Mouse (Mus musculus): Measurements from ENCODE around the gene Asb15. TPM values are rescaled to one million over a fixed set of nuclear protein-coding genes. Genes with fewer than 3 reads are reported as not detected.

Gene Asb15
- 0.08 TPM in 1 of 2 replicates, not detected in the other for polyA plus RNA-seq (2016; fragmentation: Nextera tagmentation; extraction: Ambion mirVana)

DNA sequence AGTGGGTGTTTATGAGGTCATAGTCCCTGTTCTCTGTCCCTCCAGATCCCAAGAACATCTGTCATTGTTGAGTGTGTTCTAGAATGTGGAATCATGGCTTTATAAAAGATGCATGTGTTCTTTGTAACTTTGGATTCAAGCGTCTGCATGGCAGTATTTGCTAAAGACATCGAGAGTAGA, at the start of gene Asb15:
Gene Asb15 (plus strand): TSS at position 81 of the 180 bp plus-strand sequence.
- no peak for ATAC-seq (ENCODE audit: low FRiP score)
- Histone ChIP-seq H3K4me1 (peaks cover 16% of the 10 kb centered on the region), H3K4me3 (peak within 1 kb of the TSS; percentile 59), H3K27ac (no peak within 1 kb of the TSS), H3K36me3 (0 out of 2 replicates have a peak, but pooled peaks cover 2% of the 10 kb centered on the region), H3K27me3 (no peaks in the 10 kb centered on the region), H3K9ac (peak within 1 kb of the TSS; percentile 59), H3K9me3 (replicated peaks) (no peaks in the 10 kb centered on the region), H3K4me2 (replicated peaks) (peak within 1 kb of the TSS; percentile 75)
- 58% methylated on average over 2 of the region's 2 CpGs for WGBS

GRCm38 (mm10) chr6:24486530-24486929, 41.4 kb upstream of the Asb15 start:
- 78% methylated on average over 5 of the region's 5 CpGs for WGBS
- H3K4me1 ChIP-seq, result no peaks in the 10 kb centered on the region
- no peak overlapping the region for H3K4me2 ChIP-seq (replicated peaks)
- H3K27me3 ChIP-seq, result no peaks in the 10 kb centered on the region
- H3K9ac ChIP-seq, result no peak overlapping the region
- ATAC-seq (ENCODE audit: low FRiP score), result no peak
- H3K9me3 ChIP-seq (replicated peaks), result no peaks in the 10 kb centered on the region
- H3K27ac ChIP-seq, result no peak overlapping the region
- no peak overlapping the region for H3K4me3 ChIP-seq
- no peaks in the 10 kb centered on the region for H3K36me3 ChIP-seq

DNA sequence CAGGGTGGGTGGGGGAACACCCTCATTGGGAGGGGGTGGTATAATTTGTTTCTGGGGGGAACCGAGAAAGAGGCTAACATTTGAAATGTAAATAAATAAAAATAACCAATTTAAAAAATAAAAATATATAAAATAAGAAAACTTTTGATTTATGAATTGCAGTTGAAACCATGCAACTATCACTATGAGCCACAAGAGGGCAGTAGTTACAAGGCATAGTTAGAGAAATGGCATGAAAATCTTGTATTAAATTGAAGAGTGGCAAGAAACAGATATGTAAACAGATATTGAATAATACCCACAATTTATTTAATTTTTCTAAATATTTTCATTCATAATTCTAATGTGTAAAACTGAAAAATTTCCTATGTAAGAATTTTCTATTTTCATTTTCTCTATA, 37.6 kb upstream of the Asb15 start:
- H3K9me3 ChIP-seq (replicated peaks), result no peaks in the 10 kb centered on the region
- 20% methylated on average over 1 of the region's 1 CpGs for WGBS
- H3K27ac ChIP-seq, result no peak overlapping the region
- no peak overlapping the region for H3K9ac ChIP-seq
- H3K4me3 ChIP-seq, result no peak overlapping the region
- no peak overlapping the region for H3K4me2 ChIP-seq (replicated peaks)
- H3K36me3 ChIP-seq, result no peaks in the 10 kb centered on the region
- no peak for ATAC-seq (ENCODE audit: low FRiP score)
- no peaks in the 10 kb centered on the region for H3K27me3 ChIP-seq
- H3K4me1 ChIP-seq, result no peaks in the 10 kb centered on the region

DNA sequence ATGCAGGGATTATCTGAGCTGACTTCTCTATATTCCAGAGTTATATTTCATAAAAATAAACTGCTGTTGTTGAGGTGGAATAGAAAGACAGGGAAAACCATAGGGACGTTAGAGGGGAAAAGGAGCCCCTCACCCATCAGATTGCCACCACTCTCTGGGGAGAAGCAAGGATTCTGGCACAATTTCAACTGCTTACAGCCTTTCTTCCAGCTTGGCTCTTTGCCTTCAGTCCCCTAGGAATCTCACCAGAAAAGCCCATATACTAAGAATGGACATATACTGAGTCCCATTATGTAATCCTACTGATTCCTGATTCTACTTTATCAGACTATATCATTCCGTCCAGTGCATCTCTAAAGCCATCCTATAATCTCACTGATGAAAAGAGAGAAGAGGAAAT, 23.8 kb upstream of the Asb15 start:
- no peak overlapping the region for H3K4me3 ChIP-seq

DNA sequence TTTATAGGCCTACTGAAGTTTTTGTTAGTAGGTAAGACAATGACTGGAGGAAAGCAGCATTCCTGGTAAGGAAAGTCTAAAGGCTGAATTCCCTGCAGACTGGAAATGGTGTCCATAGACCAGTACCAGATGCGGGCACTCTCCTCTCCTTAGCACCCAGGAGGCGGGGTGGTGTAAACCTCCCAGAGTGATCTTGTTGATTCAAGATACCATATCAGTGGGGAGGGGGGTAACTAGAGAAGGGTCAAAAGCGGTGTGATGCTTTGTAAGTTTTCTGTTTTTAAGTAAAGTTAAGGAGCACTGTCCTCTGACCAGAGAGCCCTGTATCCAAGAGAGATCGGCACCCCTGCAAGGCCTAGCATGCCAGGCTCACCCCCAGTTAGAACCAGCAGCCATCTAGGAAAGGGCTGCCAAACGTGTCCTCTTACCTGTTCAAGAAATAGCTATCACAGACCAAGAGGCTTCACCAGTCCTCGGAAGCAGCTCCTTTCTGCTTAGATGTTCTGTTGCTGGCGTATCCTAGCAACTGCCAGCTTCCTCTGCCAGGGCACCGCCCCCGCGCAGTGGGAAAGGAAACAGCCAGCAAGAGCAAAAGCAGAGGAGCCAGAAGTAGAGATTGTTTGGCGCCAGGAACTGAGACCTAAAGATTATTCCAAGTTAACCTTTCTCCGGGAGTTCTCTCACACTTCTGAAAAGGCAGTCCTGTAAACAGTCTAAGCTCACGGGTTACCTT, 13.2 kb upstream of the Asb15 start, which contains the start of gene Iqub:
Gene Iqub (minus strand): TSS at position 516 of the 733 bp plus-strand sequence.
- ATAC-seq (ENCODE audit: low FRiP score), result peak; percentile 76
- peak within 1 kb of the TSS; percentile 27 for H3K4me2 ChIP-seq (replicated peaks)
- peaks cover 8% of the 10 kb centered on the region for H3K4me1 ChIP-seq
- H3K9ac ChIP-seq, result no peak within 1 kb of the TSS
- no peaks in the 10 kb centered on the region for H3K9me3 ChIP-seq (replicated peaks)
- peaks cover 15% of the 10 kb centered on the region for H3K36me3 ChIP-seq
- no peak within 1 kb of the TSS for H3K27ac ChIP-seq
- no peaks in the 10 kb centered on the region for H3K27me3 ChIP-seq
- WGBS, result 22% methylated on average over 13 of the region's 13 CpGs
- H3K4me3 ChIP-seq, result no peak within 1 kb of the TSS

More for the DNA sequence above, 23.8 kb upstream of the Asb15 start:
- Histone ChIP-seq H3K27me3 (no peaks in the 10 kb centered on the region), H3K36me3 (no peaks in the 10 kb centered on the region), H3K9ac (no peak overlapping the region), H3K4me2 (replicated peaks) (no peak overlapping the region), H3K27ac (no peak overlapping the region), H3K9me3 (replicated peaks) (no peaks in the 10 kb centered on the region), H3K4me1 (no peaks in the 10 kb centered on the region)
- WGBS, result 80% methylated on average over 2 of the region's 2 CpGs
- ATAC-seq (ENCODE audit: low FRiP score), result no peak

GRCm38 (mm10) chr6:24516197-24516596, 11.7 kb upstream of the Asb15 start:
- Histone ChIP-seq H3K9me3 (replicated peaks) (no peaks in the 10 kb centered on the region), H3K4me2 (replicated peaks) (no peak overlapping the region), H3K4me1 (peaks cover 8% of the 10 kb centered on the region), H3K36me3 (peaks cover 22% of the 10 kb centered on the region), H3K9ac (no peak overlapping the region), H3K4me3 (no peak overlapping the region), H3K27me3 (no peaks in the 10 kb centered on the region), H3K27ac (no peak overlapping the region)
- WGBS, result 41% methylated on average over 2 of the region's 2 CpGs
- peak; percentile 52; the same call in 1 of the 2 replicates for ATAC-seq (ENCODE audit: low FRiP score)

- Histone ChIP-seq H3K27ac (no peak overlapping the region), H3K4me1 (peaks cover 16% of the 10 kb centered on the region), H3K4me3 (no peak overlapping the region), H3K4me2 (replicated peaks) (no peak overlapping the region), H3K36me3 (peaks cover 18% of the 10 kb centered on the region), H3K9ac (no peak overlapping the region), H3K9me3 (replicated peaks) (no peaks in the 10 kb centered on the region), H3K27me3 (no peaks in the 10 kb centered on the region)
- WGBS, result 95% methylated on average over 3 of the region's 3 CpGs
- no peak for ATAC-seq (ENCODE audit: low FRiP score)
Observed at GRCm38 (mm10) chr6:24525705-24526104, 2.2 kb upstream of the Asb15 start.

GRCm38 (mm10) chr6:24527155-24528063, 535 bp upstream of the Asb15 start, which contains the start of gene Ndufa5:
TSS of gene Ndufa5 (minus strand) at chr6:24528013.
- WGBS, result under 1% methylated on average over 53 of the region's 53 CpGs
- Histone ChIP-seq H3K27me3 (no peaks in the 10 kb centered on the region), H3K9me3 (replicated peaks) (no peaks in the 10 kb centered on the region), H3K9ac (peak within 1 kb of the TSS; percentile 59), H3K4me1 (peaks cover 16% of the 10 kb centered on the region), H3K27ac (no peak within 1 kb of the TSS), H3K4me3 (peak within 1 kb of the TSS; percentile 59), H3K4me2 (replicated peaks) (peak within 1 kb of the TSS; percentile 75), H3K36me3 (0 out of 2 replicates have a peak, but pooled peaks cover 2% of the 10 kb centered on the region)
- ATAC-seq (ENCODE audit: low FRiP score), result peak; percentile 97

DNA sequence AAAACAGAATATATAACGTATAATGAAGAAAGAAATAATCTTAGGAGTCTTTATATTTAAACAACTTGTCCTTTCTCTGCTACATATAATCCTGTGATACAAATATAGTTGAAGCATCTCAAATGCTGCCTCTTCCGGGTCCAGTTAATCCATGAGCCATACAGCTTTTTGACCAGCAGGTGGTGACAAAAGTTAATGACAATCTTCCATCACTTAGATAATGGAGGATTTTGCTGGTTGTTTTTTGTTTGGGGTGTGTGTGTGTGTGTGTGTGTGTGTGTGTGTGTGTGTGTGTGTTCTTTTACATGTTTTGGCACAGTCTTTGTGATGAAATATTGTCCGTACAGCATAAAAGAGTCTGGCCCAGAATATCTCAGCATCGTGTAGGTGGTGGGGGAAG, 2.2 kb downstream of the Asb15 start:
- 25% methylated on average over 4 of the region's 4 CpGs for WGBS

DNA sequence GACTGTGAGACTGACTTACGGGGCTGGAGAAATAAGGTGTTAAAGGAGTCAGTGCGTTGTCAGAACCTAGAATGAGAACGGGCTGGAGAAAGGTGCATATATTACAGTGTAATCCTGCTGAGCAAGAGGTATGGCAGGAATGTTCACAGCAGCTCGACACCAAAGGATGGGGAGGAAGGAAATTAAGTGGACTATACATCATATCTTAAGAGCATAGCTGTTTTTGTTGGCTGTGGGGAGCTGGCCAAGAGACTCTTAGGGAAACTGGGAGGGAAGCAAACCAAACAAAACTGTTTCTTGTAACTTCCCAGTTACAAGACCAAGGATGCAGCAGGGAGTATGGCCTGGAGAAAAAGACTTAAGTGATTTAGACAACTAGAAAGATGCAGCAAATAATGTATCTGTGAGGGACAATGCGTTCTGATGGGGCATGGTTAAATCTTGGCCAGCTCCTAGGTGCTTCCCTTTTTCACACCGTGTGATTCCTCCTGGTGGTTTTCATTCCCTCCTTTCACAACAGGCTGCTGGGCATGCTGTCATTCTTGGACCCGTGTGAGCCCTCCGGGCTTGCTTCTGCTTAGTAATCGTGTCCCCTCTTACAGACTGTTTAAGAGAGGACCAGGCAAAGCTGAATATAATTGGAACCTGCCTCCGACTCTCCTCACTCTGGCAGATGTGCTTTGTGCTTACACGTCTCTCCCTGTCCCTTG, 2.9 kb downstream of the Asb15 start:
- H3K9me3 ChIP-seq (replicated peaks), result no peaks in the 10 kb centered on the region
- H3K4me3 ChIP-seq, result no peak overlapping the region
- no peak overlapping the region for H3K27ac ChIP-seq
- ATAC-seq (ENCODE audit: low FRiP score), result no peak
- 61% methylated on average over 11 of the region's 11 CpGs for WGBS
- no peak overlapping the region; the same call in 1 of the 2 replicates for H3K9ac ChIP-seq
- peak overlapping the region; percentile 40 for H3K4me2 ChIP-seq (replicated peaks)
- H3K36me3 ChIP-seq, result no peaks in the 10 kb centered on the region
- no peaks in the 10 kb centered on the region for H3K27me3 ChIP-seq
- H3K4me1 ChIP-seq, result peaks cover 13% of the 10 kb centered on the region

More for the DNA sequence above, 2.2 kb downstream of the Asb15 start:
- H3K4me1 ChIP-seq, result peaks cover 16% of the 10 kb centered on the region
- no peak overlapping the region for H3K27ac ChIP-seq
- no peaks in the 10 kb centered on the region for H3K27me3 ChIP-seq
- H3K9ac ChIP-seq, result no peak overlapping the region; the same call in 1 of the 2 replicates
- no peak overlapping the region for H3K4me3 ChIP-seq
- no peak for ATAC-seq (ENCODE audit: low FRiP score)
- H3K36me3 ChIP-seq, result no peaks in the 10 kb centered on the region
- no peaks in the 10 kb centered on the region for H3K9me3 ChIP-seq (replicated peaks)
- peak overlapping the region; percentile 40 for H3K4me2 ChIP-seq (replicated peaks)

DNA sequence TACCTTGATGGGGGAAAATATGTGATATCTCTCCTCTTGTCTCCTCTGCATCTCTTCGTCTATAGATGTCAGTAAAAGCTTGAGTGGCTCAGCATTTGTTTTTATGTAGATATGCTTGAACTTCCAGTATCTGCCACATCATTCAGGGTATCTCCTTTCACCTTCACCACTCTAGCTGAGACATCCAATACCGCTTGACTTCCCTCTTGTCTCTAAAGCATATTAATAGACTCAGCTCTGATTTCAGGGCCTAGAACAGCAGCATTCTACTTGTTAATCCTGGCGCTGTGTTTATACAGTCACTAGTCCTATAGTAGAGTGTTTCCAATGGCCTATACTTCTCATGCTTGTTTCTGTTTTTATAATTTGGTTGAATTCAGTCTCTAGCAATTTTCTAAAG, 4.9 kb downstream of the Asb15 start:
- H3K27me3 ChIP-seq, result no peaks in the 10 kb centered on the region
- WGBS, result 88% methylated on average over 3 of the region's 3 CpGs
- no peaks in the 10 kb centered on the region for H3K36me3 ChIP-seq
- no peaks in the 10 kb centered on the region for H3K9me3 ChIP-seq (replicated peaks)
- H3K4me3 ChIP-seq, result no peak overlapping the region
- H3K27ac ChIP-seq, result no peak overlapping the region
- H3K4me2 ChIP-seq (replicated peaks), result no peak overlapping the region
- no peak overlapping the region for H3K9ac ChIP-seq
- ATAC-seq (ENCODE audit: low FRiP score), result no peak
- peaks cover 4% of the 10 kb centered on the region; the same call in 1 of the 2 replicates for H3K4me1 ChIP-seq

DNA sequence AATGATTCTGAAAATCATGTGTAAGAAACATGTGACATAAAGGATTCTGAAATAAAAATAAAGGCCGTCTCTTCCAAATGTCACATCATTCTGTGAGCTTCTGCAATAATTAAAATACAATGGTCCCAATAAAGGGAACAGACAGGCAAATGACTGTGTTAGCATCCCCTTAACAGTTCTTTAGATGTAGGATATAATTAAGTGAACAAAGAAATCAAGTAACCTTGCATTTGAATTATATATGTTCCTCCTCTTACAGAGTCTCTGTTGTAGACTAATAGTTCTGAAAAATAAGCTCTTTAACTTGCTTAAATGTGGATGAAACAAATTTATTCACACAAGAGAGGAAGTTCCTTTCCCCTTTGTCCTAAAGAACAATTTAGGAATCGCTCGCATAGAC, 10.5 kb downstream of the Asb15 start:
- 78% methylated on average over 3 of the region's 3 CpGs for WGBS

More for the DNA sequence above, 10.5 kb downstream of the Asb15 start:
- Histone ChIP-seq H3K27me3 (no peaks in the 10 kb centered on the region), H3K4me1 (no peaks in the 10 kb centered on the region), H3K4me2 (replicated peaks) (no peak overlapping the region), H3K9ac (no peak overlapping the region), H3K4me3 (no peak overlapping the region), H3K9me3 (replicated peaks) (no peaks in the 10 kb centered on the region), H3K27ac (no peak overlapping the region), H3K36me3 (no peaks in the 10 kb centered on the region)
- no peak for ATAC-seq (ENCODE audit: low FRiP score)
